Mouse (Mus musculus) leukemia stem cell, adult 10-12 weeks (primary cell): Measurements from ENCODE around the gene Kcnmb1. TPM values are rescaled to one million over a fixed set of nuclear protein-coding genes. Genes with fewer than 3 reads are reported as not detected.

Experiments used
- polyA plus RNA-seq: library from polyadenylated mRNA; stranded (reverse); fragments of >175 nt; gene quantifications from 2 replicates; pipeline ENCODE4 v1.2.3, GENCODE M21; 2012; ENCODE audit warnings: low replicate concordance

The Kcnmb1 gene
- not detected in 2 replicates for polyA plus RNA-seq

DNA sequence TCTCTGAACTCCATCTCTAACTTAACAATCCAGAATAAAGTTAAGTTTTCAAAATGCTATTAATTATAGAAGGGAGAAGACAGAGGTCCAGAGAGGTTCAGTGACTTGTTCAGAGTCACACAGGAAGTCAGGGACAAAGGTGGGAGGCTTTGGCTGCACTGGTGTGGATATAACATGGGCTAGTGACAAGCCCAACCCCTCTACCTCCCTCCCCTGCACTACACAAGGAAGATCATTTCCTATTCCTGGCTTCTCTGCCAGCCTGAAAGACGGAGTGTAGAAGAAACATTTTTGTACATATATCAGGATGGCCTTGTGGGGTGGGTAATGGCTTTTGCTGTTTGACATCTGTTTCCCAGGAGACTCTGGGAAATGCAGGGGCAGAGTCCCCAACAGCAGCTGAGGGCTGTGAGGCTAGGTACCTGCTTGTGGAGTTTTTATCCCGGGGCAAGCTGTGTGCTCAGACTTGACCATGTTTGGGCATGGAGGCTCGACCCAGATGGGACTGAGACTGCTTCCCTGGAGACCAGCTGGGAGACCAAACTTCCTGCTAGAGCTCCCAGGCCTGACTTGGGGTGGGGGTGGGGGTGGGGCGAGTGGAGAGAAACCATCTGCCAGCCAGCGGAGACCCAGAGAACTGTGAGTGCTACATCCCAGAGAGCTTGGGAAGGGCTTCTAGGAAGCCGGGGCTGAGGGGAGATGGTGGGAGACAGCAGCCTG lies at the start of gene Kcnmb1:
Kcnmb1 (plus strand) TSS at position 326 of the 720 bp plus-strand sequence.

DNA sequence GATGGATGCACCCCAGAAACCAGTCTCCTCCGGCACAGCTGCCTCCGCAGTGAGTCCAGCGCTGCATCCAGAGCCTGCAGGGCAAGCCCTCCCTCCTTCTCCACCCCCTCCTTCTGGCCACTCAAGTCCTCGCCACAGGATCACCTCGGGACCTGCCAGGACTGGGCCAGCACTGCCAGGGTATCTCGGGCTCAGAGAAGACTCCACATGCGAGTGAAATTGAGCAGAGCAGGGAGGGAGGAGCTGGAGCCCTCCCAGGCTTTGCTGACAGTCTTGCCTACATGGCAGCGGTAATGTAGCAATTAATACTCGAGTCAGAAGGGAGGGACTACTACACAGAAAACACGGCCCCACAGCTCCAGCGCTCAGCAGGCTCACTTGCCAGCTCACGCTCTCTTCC lies 30.1 kb downstream of the Kcnmb1 start, which contains the start of gene Kcnip1:
Kcnip1 (minus strand) TSS at position 215 of the 400 bp plus-strand sequence.

Other genes starting within 250 kb of the Kcnmb1 start
- gene Kcnip1, start 30.1 kb downstream of the Kcnmb1 start, polyA plus RNA-seq = not detected in 2 replicates
- gene Lcp2, start 83.9 kb downstream of the Kcnmb1 start, polyA plus RNA-seq = 11.6 and 40.4 TPM in 2 replicates
- not detected in 2 replicates for gene 4930469K13Rik, start 135.5 kb downstream of the Kcnmb1 start, polyA plus RNA-seq
- gene Foxi1, start 245.1 kb downstream of the Kcnmb1 start, polyA plus RNA-seq = not detected in 2 replicates